Mouse (Mus musculus) kidney, embryonic 16.5 days (tissue): ENCODE results near the gene Bicc1. TPM values are rescaled to one million over a fixed set of nuclear protein-coding genes. Genes with fewer than 3 reads are reported as not detected.

ENCODE experiments used
- ATAC-seq: fragments of 200-750 bp; cut with Nextera tagmentation; 2 replicates; pipeline ENCODE4 v1.8.0; 2017; ENCODE audit warnings: moderate TSS enrichment; ENCODE audit not compliant: low FRiP score, low TSS enrichment
- H3K27ac ChIP-seq: fragments of 300-500 bp; sonication (generic); 2 replicates; pipeline ENCODE4 v1.5.1; 2014; ENCODE audit warnings: low read length
- H3K27me3 ChIP-seq: fragments of 300-500 bp; sonication (generic); 2 replicates; pipeline ENCODE4 v1.6.1; 2014; ENCODE audit warnings: low read length, control low read depth, mixed read lengths; ENCODE audit not compliant: insufficient read depth
- H3K36me3 ChIP-seq: fragments of 300-500 bp; sonication (generic); 2 replicates; pipeline ENCODE4 v1.6.1; 2014; ENCODE audit warnings: low read length, control low read depth, mixed read lengths; ENCODE audit not compliant: insufficient read depth
- H3K4me1 ChIP-seq: fragments of 300-500 bp; sonication (generic); 2 replicates; pipeline ENCODE4 v1.6.1; 2014; ENCODE audit warnings: low read length, control low read depth, mixed read lengths; ENCODE audit not compliant: insufficient read depth
- H3K4me2 ChIP-seq: fragments of 300-500 bp; sonication (generic); replicated peaks from 2 replicates; pipeline ENCODE4 v1.6.1; 2014; ENCODE audit warnings: low read depth, low read length
- H3K4me3 ChIP-seq: fragments of 300-500 bp; sonication (generic); 2 replicates; pipeline ENCODE4 v1.5.1; 2014; ENCODE audit warnings: mild to moderate bottlenecking, low read length
- H3K9ac ChIP-seq: fragments of 300-500 bp; sonication (generic); replicated peaks from 2 replicates; pipeline ENCODE4 v1.6.1; 2014; ENCODE audit warnings: low read length
- H3K9me3 ChIP-seq: fragments of 300-500 bp; sonication (generic); 2 replicates; pipeline ENCODE4 v1.6.1; 2016; ENCODE audit warnings: low read length, control low read depth
- WGBS: fragments of 180-500 bp; shearing (Covaris S2); extraction: QIAGEN DNeasy Blood & Tissue Kit; methylation state at CpG from one replicate; pipeline ENCODE4 v1.1.7; 2014; 5-methylcytosine and 5-hydroxymethylcytosine counted together
- polyA plus RNA-seq: library from polyadenylated mRNA; unstranded; fragments of >200 nt; fragmentation: Nextera tagmentation; extraction: Ambion mirVana; gene quantifications from 2 replicates; pipeline ENCODE4 v1.2.1, GENCODE M21; 2015

Bicc1 gene
- polyA plus RNA-seq, 1 experiment from 2014 or later = 48.0 TPM

GRCm38 (mm10) chr10:71002186-71002585, 157.3 kb downstream of the Bicc1 start:
- H3K4me3 ChIP-seq = no peak overlapping the region
- H3K4me2 ChIP-seq = no peak overlapping the region
- H3K27ac ChIP-seq = no peak overlapping the region
- H3K27me3 ChIP-seq = no peaks in the 10 kb centered on the region
- no peaks in the 10 kb centered on the region for H3K4me1 ChIP-seq
- 92% methylated on average over 4 of the region's 4 CpGs for WGBS
- no peaks in the 10 kb centered on the region; the same call in 1 of the 2 replicates for H3K9me3 ChIP-seq
- no peak overlapping the region for H3K9ac ChIP-seq
- H3K36me3 ChIP-seq = 0 out of 2 replicates have a peak, but pooled peaks cover 2% of the 10 kb centered on the region
- ATAC-seq = no peak

- Histone ChIP-seq H3K27ac (no peak overlapping the region), H3K4me2 (no peak overlapping the region), H3K9me3 (no peaks in the 10 kb centered on the region; the same call in 1 of the 2 replicates), H3K27me3 (no peaks in the 10 kb centered on the region), H3K36me3 (0 out of 2 replicates have a peak, but pooled peaks cover 2% of the 10 kb centered on the region), H3K9ac (no peak overlapping the region), H3K4me3 (no peak overlapping the region), H3K4me1 (no peaks in the 10 kb centered on the region)
- WGBS = 54% methylated on average over 4 of the region's 4 CpGs
- no peak for ATAC-seq
Measured at GRCm38 (mm10) chr10:70998136-70998535, 161.4 kb downstream of the Bicc1 start.

- no peak overlapping the region for H3K27ac ChIP-seq
- H3K4me1 ChIP-seq = no peaks in the 10 kb centered on the region
- H3K4me3 ChIP-seq = no peak overlapping the region
- no peaks in the 10 kb centered on the region for H3K36me3 ChIP-seq
- ATAC-seq = no peak
- 95% methylated on average over 9 of the region's 9 CpGs for WGBS
- no peaks in the 10 kb centered on the region for H3K27me3 ChIP-seq
- no peak overlapping the region for H3K4me2 ChIP-seq
- H3K9me3 ChIP-seq = no peaks in the 10 kb centered on the region
- H3K9ac ChIP-seq = no peak overlapping the region
Measured at GRCm38 (mm10) chr10:70996051-70996450, 163.4 kb downstream of the Bicc1 start.

GRCm38 (mm10) chr10:70994135-70994497, 165.4 kb downstream of the Bicc1 start:
- Histone ChIP-seq H3K9ac (no peak overlapping the region), H3K36me3 (no peaks in the 10 kb centered on the region), H3K9me3 (no peaks in the 10 kb centered on the region), H3K27me3 (no peaks in the 10 kb centered on the region), H3K4me2 (no peak overlapping the region), H3K4me3 (no peak overlapping the region), H3K27ac (no peak overlapping the region), H3K4me1 (no peaks in the 10 kb centered on the region)
- no peak for ATAC-seq
- 88% methylated on average over 2 of the region's 2 CpGs for WGBS

- no peaks in the 10 kb centered on the region for H3K9me3 ChIP-seq
- H3K27me3 ChIP-seq = no peaks in the 10 kb centered on the region
- H3K36me3 ChIP-seq = no peaks in the 10 kb centered on the region
- no peak overlapping the region for H3K4me3 ChIP-seq
- H3K4me1 ChIP-seq = no peaks in the 10 kb centered on the region
- 88% methylated on average over 6 of the region's 6 CpGs for WGBS
- H3K9ac ChIP-seq = no peak overlapping the region
- no peak overlapping the region for H3K4me2 ChIP-seq
- ATAC-seq = no peak
- H3K27ac ChIP-seq = no peak overlapping the region
Measured at GRCm38 (mm10) chr10:70993497-70994134, 165.9 kb downstream of the Bicc1 start.

- Histone ChIP-seq H3K9ac (no peak overlapping the region), H3K27ac (no peak overlapping the region), H3K36me3 (0 out of 2 replicates have a peak, but pooled peaks cover 5% of the 10 kb centered on the region), H3K4me2 (no peak overlapping the region), H3K4me1 (no peaks in the 10 kb centered on the region), H3K4me3 (no peak overlapping the region), H3K27me3 (no peaks in the 10 kb centered on the region), H3K9me3 (no peaks in the 10 kb centered on the region)
- ATAC-seq = no peak
- WGBS = 82% methylated on average over 5 of the region's 5 CpGs
Measured at GRCm38 (mm10) chr10:70987396-70987795, 172.1 kb downstream of the Bicc1 start.

- H3K4me2 ChIP-seq = no peak overlapping the region
- H3K27me3 ChIP-seq = no peaks in the 10 kb centered on the region
- 67% methylated on average over 11 of the region's 11 CpGs for WGBS
- no peak overlapping the region for H3K4me3 ChIP-seq
- ATAC-seq = no peak
- H3K36me3 ChIP-seq = 0 out of 2 replicates have a peak, but pooled peaks cover 5% of the 10 kb centered on the region
- H3K27ac ChIP-seq = no peak overlapping the region
- H3K4me1 ChIP-seq = no peaks in the 10 kb centered on the region
- H3K9me3 ChIP-seq = no peaks in the 10 kb centered on the region
- H3K9ac ChIP-seq = no peak overlapping the region
Measured at GRCm38 (mm10) chr10:70983036-70983670, 176.3 kb downstream of the Bicc1 start.

GRCm38 (mm10) chr10:70982156-70982555, 177.3 kb downstream of the Bicc1 start:
- no peaks in the 10 kb centered on the region for H3K9me3 ChIP-seq
- no peak overlapping the region for H3K4me3 ChIP-seq
- H3K4me1 ChIP-seq = peaks cover 3% of the 10 kb centered on the region
- no peaks in the 10 kb centered on the region for H3K27me3 ChIP-seq
- H3K36me3 ChIP-seq = no peaks in the 10 kb centered on the region
- 95% methylated on average over 7 of the region's 7 CpGs for WGBS
- ATAC-seq = no peak
- no peak overlapping the region for H3K27ac ChIP-seq
- H3K4me2 ChIP-seq = no peak overlapping the region
- H3K9ac ChIP-seq = no peak overlapping the region

GRCm38 (mm10) chr10:70979657-70980056, 179.8 kb downstream of the Bicc1 start:
- H3K9ac ChIP-seq = no peak overlapping the region
- 88% methylated on average over 8 of the region's 8 CpGs for WGBS
- no peaks in the 10 kb centered on the region for H3K36me3 ChIP-seq
- no peak for ATAC-seq
- H3K27me3 ChIP-seq = no peaks in the 10 kb centered on the region
- H3K27ac ChIP-seq = no peak overlapping the region
- H3K4me1 ChIP-seq = peaks cover 12% of the 10 kb centered on the region
- H3K4me2 ChIP-seq = no peak overlapping the region
- no peak overlapping the region for H3K4me3 ChIP-seq
- no peaks in the 10 kb centered on the region for H3K9me3 ChIP-seq

- no peaks in the 10 kb centered on the region for H3K36me3 ChIP-seq
- peaks cover 12% of the 10 kb centered on the region for H3K4me1 ChIP-seq
- H3K27ac ChIP-seq = no peak overlapping the region
- ATAC-seq = no peak
- H3K9ac ChIP-seq = no peak overlapping the region
- H3K4me2 ChIP-seq = no peak overlapping the region
- H3K9me3 ChIP-seq = no peaks in the 10 kb centered on the region
- 41% methylated on average over 6 of the region's 6 CpGs for WGBS
- no peak overlapping the region for H3K4me3 ChIP-seq
- H3K27me3 ChIP-seq = no peaks in the 10 kb centered on the region
Measured at GRCm38 (mm10) chr10:70977141-70977540, 182.4 kb downstream of the Bicc1 start.
